Mouse (Mus musculus): ENCODE data around the gene Zzef1.

Gene Zzef1

DNA sequence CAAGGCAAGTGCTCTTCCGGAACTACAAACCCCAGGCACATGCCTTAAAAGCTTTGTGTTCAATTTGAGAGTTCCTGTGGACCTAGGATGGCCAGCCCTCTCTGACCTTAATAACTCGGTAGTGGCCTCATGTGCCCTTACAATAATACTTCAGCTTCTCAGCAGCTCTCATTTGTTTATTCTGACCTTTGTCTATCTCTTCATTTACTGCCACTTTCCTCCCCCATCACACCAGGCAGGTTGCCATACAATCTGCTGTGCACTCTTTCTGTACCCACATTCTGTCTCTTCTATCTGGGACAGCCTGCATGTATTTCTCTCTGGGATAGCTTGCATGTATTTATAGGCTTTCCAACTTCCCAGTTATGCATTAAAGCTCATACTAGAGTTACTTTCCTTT, 10.5 kb downstream of the Zzef1 start:
- no peak for DNase-seq (ENCODE audit: low read depth, low spot score)

DNA sequence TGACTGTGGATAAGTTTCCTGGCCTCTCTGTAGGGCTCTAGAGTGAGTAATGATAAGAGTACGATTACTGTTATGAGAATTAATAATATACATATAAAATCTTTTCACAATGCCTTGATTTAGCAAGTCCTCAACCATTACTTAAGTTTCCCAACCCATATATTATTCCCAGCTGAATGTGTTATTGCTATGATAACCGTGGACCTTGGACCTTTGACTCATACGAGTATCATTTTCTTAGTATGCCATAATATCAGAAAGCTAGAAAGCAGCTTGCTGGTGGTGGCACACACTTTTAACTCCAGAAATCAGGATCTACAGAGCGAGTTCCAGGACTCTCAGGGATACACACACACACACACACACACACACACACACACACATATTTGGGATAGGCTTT, 12.0 kb downstream of the Zzef1 start:
- no peak for DNase-seq (ENCODE audit: low read depth, low spot score)

DNA sequence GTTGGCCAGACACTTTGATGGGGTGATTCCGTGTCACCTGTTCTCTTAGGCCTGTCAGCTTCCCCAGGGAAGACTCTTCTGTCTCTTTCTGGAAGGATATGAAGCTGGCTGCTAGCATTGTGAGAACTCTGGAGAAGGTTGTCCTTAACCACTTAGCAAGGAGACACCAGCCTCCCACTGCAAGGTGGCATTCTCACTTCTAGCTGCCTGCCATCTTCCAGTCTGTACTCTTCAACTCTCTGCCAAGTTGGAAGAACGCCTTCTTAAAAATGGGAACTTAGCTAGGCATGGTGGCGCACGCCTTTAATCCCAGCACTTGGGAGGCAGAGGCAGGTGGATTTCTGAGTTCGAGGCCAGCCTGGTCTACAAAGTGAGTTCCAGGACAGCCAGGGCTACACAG, 17.7 kb downstream of the Zzef1 start:
- no peak for DNase-seq (ENCODE audit: low read depth, low spot score)

DNA sequence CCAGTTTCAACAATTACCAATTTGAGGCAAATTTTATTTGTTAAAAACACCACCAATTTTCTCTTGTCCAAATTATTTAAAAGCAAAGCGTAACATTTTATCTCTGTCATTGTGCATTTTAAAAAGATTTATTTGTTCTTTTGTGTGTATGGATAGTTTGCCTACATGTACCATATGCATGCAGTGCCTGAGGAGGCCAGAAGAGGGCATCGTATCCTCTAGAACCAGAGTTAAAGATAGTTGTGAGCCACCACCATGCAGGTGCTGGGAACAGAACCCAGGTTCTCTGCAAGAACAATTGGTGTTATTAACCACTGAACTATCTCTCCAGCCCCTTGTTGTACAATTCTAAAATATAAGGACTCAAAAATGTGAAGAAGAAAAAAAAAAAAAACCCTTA, 18.2 kb downstream of the Zzef1 start:
- peak; percentile 65 for DNase-seq (ENCODE audit: low read depth, low spot score)

DNA sequence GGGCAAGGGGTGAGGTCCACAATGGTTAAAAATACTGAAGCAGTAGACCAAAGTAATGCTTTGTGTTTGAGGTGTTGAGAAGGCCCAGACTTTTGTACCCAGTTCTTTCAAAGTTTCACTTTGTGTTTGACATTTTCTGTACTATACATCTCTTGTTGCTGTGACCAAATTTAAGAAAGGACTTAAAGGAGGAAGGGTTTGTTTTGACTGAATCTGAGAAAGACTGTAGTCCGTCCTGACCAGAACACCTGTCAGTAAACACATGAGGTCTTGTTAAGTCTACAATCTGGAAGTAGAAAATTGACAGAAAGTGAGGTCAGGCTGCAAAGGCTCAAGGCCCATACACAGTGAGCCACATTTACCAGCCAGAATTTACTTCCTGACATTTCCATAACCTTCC, 20.8 kb downstream of the Zzef1 start:
- DNase-seq (ENCODE audit: low read depth, low spot score), result no peak

DNA sequence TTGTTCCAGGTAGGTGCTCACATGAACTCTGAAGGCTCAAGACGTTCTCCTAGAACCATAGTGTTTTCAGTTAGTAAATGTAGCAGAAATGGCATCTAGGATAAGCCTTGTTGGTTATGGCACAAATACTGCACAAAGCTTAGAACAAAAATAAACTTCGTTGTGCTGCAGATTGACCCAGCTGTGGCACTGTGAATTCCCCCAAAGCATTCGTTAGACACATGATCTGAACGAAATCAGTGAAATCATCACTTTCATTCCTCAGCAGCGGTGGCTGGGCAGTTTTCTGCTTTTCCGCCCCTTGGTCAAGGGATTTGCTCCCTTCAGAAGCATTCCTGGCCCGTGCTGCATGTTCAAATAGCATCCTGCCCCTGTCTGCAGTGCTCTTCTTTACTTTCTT, 22.0 kb downstream of the Zzef1 start:
- DNase-seq (ENCODE audit: low read depth, low spot score), result no peak

DNA sequence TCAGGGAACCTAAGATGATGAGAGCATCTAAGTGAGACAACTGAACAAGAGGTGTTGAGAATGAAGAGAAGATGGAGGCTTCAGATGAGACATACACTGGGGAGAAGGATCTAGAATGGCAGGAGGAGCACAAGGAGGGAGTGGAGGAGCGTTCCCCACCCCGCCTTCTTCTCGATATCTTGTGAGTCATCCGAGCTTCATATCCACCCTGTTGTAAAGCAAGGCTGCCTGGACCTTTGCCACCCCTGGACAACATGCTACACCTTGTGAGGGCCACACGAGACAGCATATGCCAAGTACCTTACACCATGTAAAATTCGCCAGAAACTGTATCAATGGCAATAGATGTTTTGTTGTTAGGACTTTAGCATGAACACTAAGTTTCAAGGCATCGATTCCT, 25.0 kb downstream of the Zzef1 start:
- no peak for DNase-seq (ENCODE audit: low read depth, low spot score)

DNA sequence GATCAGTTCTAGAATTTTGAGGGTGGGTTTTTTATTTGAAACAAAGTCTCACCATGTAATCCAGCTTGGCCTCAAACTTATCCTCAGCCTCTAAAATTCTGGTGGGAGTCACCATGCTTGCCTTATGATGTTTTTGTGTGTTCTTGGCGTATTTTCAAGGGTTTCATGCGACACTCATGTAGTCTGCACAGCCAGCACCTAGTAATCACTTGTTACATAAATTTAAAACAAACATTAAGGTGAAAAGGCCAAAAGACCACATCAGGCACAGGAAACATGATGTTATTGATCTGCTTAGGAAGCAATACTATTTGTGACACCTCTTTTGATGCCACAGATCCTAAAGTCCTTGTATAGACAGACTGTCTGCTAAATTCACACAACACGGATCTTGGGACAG, 33.8 kb downstream of the Zzef1 start:
- DNase-seq (ENCODE audit: low read depth, low spot score), result no peak

DNA sequence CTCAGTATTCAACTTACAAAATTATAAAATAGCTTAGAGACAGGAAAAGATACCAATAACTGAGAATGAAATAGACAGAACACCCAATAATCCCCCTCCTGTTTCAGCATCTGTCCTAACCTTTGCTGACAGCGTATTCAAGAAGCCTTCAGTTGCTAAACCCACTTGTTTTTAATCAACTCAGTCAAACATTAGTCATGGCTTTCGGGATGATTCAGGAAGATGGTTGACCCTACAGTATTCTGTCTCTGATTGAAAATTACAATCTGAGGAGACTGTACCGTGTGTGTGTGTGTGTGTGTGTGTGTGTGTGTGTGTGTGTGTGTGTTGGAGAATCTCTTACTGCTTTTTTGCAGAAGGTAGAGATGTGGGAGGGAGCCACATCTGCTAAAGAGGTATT, 46.7 kb downstream of the Zzef1 start:
- DNase-seq (ENCODE audit: low read depth, low spot score), result no peak

DNA sequence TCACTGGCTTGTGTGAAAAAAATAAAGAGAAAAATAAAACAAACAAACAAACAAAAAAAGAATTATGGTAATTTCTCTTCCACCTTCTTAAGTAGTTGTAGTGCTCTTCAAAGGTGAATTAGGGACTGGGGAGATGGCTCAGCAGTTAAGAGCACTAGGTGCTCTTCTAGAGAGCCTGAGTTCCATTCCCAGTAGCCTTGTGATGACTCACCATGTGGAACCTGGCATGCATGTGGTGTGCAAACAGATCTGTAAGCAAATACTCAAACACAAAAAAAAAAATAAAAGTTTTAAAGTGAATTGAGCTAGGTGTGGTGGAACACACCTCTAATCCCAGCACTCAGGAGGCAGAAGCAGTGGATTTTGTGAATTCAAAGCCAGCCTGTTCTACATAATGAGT, 47.5 kb downstream of the Zzef1 start:
- DNase-seq (ENCODE audit: low read depth, low spot score), result no peak

DNA sequence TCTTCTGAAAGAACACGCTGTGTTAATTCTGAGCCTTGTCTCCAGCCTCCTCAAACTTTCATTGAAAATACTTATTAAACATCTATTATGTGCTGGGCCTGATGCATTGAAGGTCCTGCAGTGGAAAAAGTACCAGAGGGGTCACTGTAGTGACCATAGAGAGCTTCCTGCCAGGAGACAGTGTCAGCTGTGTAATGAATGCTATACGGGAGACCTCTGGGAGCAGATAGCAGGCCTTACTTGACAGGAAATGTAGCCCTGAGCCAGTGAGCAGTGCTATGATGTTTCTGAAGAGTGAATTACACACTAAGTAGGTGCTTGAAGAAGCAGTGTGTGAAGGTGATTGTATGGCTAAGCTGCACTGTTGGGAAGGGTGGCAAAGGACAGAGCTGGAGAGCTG, 49.5 kb downstream of the Zzef1 start:
- no peak for DNase-seq (ENCODE audit: low read depth, low spot score)

DNA sequence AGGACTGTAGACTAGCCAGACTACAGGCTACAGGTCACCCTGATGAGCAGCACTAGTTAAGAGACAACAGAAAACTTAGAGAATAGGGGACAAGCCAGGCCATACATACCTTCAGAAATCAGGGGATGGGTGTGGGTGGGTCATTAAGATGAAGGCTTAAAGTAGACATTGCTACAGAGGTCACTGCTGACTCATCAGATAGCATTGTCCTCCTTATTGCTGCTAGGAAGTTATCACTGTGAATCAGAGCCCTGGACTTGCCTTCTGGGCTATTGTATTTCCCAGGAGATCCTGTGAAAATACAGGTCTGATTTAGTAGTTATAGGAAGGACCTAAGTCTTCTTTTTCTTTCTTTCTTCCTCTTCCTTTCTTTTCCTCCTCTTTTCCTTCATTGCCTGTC, 50.7 kb downstream of the Zzef1 start:
- DNase-seq (ENCODE audit: low read depth, low spot score), result no peak

DNA sequence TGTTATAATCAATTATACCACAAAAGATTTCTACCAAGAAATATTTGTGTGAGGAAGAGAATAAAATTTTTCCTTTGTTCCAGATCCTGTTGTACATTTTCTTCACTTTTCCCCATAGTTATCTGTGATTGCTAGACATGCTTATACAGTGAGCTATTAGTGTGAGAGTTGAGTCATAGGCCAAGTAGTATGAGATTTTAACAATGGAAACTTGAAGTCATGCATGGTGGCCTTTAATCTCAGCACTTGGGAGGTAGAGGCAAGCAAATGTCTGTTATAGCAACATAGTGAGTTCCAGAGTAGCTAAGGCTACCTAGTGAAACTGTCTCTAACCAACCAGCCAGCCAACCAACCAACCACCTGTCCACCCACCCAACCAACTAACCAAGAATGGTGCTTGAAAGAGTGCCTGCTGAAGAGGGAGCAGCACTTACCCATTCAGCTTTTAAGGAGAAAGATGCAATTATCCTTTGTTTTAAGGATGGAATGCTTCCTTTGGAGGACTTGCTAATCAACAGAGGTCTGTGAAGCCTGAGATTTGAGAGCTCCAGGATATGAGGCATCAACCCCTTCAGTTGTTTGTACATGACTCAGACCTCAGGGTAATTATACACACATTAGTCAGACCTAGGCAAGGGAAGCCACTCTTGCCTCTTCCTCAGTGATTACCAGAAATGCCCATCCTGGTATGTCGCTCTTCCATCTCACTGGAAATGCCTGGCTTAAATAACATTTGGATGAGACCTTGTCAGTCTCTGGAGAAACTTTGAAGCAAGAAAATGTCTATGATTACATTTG, 52.0 kb downstream of the Zzef1 start:
- no peak for DNase-seq (ENCODE audit: low read depth, low spot score)

DNA sequence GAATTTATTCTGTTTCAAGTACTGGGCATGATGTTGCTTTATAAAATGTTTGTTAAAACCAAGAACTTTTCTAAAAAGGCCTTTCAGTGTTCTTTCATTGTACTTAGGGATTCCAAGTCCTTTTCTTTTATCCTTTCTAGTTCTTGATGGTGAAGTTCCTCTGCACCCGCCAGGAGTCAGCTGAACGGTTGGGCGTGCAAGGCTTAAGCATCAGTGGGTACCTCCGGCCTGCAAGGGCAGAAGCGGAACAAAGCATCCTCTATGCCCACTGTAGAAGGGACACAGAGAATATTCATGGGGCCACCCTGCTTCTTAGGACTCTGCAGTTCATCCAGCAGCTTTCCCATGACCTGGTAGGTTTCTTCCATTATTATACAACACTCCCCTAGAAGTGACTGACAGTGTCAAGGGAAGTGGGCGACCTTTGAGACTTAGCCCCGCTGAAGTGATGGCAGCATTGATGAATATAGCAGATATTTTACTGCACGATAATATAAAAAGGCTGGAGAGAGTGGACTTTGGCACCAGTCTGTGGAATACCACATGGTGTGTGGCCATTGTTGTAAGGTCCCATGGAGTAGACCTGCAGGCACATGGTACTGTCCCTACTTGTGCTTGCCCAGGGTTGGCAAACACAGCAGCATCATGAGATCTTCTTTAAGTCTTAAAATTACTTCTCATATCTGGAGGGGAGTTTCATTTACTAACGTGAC, 54.5 kb downstream of the Zzef1 start:
- DNase-seq (ENCODE audit: low read depth, low spot score), result no peak

DNA sequence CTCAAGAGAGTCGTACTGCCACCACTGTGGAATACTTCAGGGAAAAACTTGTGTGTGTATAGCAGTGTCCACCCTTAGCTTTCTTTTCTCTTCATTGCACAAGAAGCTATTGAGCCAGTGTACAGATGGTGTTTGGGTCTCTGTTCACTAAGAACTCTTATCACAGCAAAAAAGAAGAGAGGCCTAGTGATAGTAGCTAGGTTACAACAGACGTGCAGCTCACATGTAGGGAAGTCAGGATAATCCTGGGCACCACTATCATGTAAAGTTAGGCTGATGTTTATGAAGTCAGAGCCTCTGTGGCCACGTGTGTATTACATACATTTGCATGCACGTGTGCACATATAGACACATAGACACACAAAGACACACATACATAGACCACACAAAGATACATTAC, 55.2 kb downstream of the Zzef1 start:
- no peak for DNase-seq (ENCODE audit: low read depth, low spot score)

DNA sequence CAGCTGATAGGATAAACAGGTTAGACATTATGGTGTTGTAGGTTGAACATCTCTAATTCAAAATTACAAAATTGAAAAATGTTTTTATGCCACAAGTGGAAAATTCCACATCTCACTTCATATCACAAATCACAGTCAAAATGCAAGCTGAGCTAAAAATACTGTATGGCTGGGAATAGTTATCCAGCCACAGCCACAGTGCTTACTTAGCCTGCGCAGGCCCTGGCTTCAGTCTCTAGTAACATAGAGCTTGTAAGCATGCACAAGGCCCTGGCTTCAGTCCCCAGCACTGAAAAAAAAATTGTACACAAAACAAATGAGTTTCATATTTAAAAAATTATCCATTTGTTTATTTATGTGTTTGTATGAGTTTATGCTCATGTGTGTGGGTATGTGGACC, 56.1 kb downstream of the Zzef1 start:
- DNase-seq (ENCODE audit: low read depth, low spot score), result no peak

DNA sequence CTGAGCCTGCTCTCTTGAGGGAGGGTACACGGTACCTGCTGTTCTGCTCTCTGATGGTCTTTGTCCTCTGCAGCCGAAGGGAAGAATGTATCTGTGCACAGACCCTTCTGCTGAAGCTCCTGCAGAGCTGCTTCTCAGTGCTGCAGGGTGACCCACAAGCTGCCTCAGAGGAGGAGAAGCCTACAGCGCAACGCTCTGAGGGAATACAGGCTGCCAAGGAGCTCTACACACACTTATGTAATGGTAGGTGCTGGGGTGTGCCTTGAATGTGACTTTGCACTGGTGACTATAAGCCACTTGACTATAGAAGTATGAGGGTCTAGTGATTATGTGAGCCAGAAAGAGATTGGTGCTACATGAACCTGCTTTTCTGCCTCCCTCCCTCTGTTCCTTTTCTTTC, 57.1 kb downstream of the Zzef1 start:
- DNase-seq (ENCODE audit: low read depth, low spot score), result no peak

DNA sequence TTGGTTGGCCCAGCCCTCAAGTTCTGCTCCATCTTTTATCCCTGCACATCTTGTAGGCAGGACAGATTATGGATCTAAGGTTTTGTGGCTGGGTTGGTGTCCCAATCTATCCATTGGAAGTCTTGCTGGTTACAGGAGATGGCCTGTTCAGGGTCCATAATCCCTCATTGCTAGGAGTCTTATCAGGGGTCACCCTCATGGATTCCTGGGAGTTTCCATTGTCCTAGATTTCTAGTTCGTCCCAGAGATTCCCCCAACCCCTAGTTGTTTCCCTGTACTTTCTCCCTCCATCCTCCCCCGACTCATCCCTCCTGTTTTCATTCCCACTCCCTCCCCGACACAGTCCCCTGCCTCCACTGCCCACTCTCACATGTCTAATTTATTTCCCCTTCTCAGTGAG, 58.2 kb downstream of the Zzef1 start:
- DNase-seq (ENCODE audit: low read depth, low spot score), result no peak

DNA sequence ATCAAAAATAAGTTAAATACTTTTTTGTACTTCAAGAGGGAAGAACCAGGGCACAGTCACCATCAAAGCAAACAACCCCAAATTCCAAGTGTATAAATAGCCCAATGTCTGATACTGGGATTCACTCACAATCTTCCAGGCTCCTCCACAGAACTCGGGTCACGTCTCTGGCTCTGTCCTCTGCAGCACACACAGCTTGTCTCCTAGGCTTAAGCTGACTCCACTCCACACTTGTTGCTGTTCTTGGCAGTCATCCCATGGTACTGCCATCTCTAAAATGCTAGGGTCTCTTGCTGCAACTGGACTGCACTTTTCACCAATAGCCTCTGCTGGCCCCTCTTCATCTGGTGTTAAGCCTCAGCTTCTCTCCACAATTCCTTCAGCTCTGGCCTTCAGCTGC, 60.7 kb downstream of the Zzef1 start:
- DNase-seq (ENCODE audit: low read depth, low spot score), result no peak

DNA sequence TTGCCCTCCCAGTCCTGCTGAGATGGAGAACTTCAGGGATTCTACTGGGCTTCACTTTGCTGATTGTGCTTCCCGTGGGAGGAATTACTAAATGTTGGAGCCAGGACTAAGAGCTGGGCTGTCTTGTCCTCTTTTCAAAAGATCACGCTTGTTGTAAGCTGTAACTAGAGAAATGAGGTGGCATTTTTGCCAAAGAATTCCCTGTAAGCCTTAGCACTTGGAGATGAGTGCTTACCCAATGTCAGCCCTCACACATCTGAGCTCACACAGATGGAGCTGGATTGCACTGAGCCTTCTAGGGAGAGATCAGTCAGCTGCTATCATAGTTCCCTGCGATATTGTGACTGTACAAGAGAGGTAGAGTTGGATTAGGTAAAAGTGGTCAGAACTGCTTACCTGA, 65.2 kb downstream of the Zzef1 start:
- no peak for DNase-seq (ENCODE audit: low read depth, low spot score)

DNA sequence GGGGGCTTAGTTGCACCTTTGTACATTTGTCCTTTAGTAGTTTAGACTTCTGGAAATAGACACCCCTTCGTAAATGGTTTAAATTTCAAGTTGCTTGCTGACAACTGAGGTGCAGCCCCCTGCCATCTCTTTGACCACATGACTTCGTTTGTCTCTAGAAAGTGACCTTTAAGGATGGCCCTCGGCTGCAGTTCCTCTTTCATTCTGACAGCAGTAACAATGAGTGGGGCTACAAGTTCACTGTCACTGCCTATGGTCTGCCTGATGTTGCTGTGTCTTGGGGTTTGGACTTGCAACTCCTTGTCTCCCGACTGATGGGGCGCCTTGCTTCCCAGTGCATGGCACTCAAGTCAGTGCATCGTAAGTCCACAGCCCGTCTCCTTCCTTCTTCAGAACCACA, 70.4 kb downstream of the Zzef1 start:
- DNase-seq (ENCODE audit: low read depth, low spot score), result no peak

DNA sequence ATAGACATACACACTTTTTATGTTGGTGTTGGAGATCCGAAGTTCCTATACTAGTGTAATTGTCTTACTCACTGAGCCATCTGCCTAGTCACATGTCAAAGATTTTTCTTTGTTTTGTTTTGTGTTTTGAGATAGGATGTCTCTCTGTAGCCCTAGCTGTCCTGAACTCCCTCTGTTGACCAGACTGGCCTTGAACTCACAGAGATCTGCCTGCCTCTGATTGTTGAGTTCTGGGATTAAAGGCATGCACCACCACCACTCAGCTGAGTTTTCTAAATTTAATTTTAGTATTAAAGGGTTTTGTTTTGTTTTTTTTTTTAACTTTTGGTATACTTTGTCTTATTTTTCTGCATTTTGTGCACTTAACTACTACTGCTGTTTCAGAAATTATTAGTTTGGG, 76.0 kb downstream of the Zzef1 start:
- no peak for DNase-seq (ENCODE audit: low read depth, low spot score)

DNA sequence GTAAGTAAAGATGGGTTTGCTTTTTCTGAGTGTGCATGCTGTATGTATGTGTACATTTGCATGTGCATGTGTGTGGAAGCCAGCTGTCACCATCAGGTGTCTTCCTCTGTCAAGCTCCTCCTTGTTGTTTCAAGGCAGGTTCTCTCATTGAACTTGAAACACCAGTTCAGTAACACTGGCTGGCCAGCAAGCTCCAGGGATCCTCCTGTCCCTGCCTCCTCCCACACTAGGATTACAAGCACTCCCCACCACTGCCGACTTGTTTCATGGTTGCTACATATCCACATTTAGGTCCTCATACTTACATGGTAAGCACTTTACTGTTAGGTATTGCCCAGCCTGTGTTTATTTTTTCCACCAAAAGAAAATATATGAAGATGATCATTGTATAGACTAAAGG, 96.6 kb downstream of the Zzef1 start:
- DNase-seq (ENCODE audit: low read depth, low spot score), result no peak

DNA sequence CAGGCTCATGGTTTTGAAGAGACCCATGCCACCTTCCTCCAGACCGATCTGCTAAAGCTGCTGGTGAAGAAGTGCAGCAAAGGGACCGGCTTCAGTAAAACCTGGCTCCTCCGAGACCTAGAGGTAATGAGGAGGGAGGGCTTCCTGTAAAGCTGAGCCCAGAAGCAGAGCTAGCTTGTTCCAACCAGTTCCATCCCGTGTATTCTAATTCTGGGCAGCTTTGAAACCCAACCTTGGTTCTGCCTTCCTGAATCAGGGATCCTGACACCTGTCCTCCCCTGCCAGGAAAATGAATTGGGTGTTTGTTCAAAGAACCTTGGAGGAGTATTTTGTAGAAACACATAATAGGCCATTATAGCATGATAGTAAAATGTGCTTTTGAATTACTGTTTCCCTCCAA, 112.4 kb downstream of the Zzef1 start:
- DNase-seq (ENCODE audit: low read depth, low spot score), result peak; percentile 90
